Mouse (Mus musculus): ENCODE measurements around the gene Lancl3.

- TF ChIP-seq CTCF (IDR thresholded peaks at IDR 0.05; ENCODE audit: borderline replicate concordance, insufficient read depth, low read depth, low read length): no peak
- TF ChIP-seq POLR2A (IDR thresholded peaks at IDR 0.05; ENCODE audit: borderline replicate concordance, insufficient read depth, low read length): peak; percentile 29; the same call in 1 of the 2 replicates
Measured at GRCm38 (mm10) chrX:9271112-9271511, 71.4 kb downstream of the Lancl3 start.

Measured in cerebellum, adult 2 months (tissue).